In genomic region chr7:62877033-62877432, GRCm38 (mm10) we compare ENCODE assay signal across 8 mouse cellular contexts. TPM values are rescaled to one million over a fixed set of nuclear protein-coding genes. Genes with fewer than 3 reads are reported as not detected.
DNase-seq lines count a peak whose midpoint lies in the region; ATAC-seq and TF ChIP-seq lines count a peak whose summit lies in the region.

No protein-coding gene starts in this region.

- H3K27ac ChIP-seq in lung, postnatal 0 days (ENCODE audit: low read length), result no peak overlapping the region

- H3K9ac ChIP-seq in lung, postnatal 0 days (replicated peaks; ENCODE audit: low read depth), result no peak overlapping the region

- no peak for TF ChIP-seq EP300 in lung, postnatal 0 days (IDR thresholded peaks at IDR 0.05)

- no peak overlapping the region for H3K4me2 ChIP-seq in lung, postnatal 0 days (replicated peaks; ENCODE audit: low read depth, low read length)

- ATAC-seq in lung, postnatal 0 days, result no peak

- no peaks in the 10 kb centered on the region for H3K36me3 ChIP-seq in lung, postnatal 0 days (ENCODE audit: insufficient read depth, low read length)

- H3K4me1 ChIP-seq in lung, postnatal 0 days (ENCODE audit: insufficient read depth, low read depth, low read length), result no peaks in the 10 kb centered on the region

- DNase-seq in adrenal gland, adult (ENCODE audit: inconsistent age in 2 of 2, low spot score in 1 of 2), result peak; percentile 3 to 34
- DNase-seq in adrenal gland, adult 18-20 months (ENCODE audit: low spot score in 2 of 2), result no peak
- DNase-seq in lung, postnatal 0 days (ENCODE audit: low spot score), result peak; percentile 39
- DNase-seq in lung, postnatal 4 days, result no peak
- DNase-seq in embryo, embryonic 10 days (ENCODE audit: low spot score), result peak; percentile 73
- peak; percentile 25 to 48 for DNase-seq in kidney, postnatal 36 days
- DNase-seq in retina, postnatal 1 day, result peak; percentile 77
- no peak for DNase-seq in ovary, postnatal 14 days (ENCODE audit: low spot score)

- no peaks in the 10 kb centered on the region for H3K27me3 ChIP-seq in lung, postnatal 0 days (replicated peaks; ENCODE audit: insufficient read depth, low read length)

- no peak overlapping the region for H3K4me3 ChIP-seq in lung, postnatal 0 days (ENCODE audit: low read depth, low read length)

- no peak; the same call in 1 of the 2 replicates for TF ChIP-seq CTCF in lung, postnatal 0 days (IDR thresholded peaks at IDR 0.05)

- 17% methylated on average over 1 of the region's 1 CpGs for WGBS in lung, postnatal 0 days

- no peaks in the 10 kb centered on the region for H3K9me3 ChIP-seq in lung, postnatal 0 days (ENCODE audit: low read length)

RNA-seq across cellular contexts. Expression of gene A26c2, which starts 53.6 kb away (rescaled TPM):
- not detected for total RNA-seq in adrenal gland, adult 18-20 months (2021)
- not detected in 2 replicates for polyA plus RNA-seq in lung, postnatal 0 days (2015; fragmentation: Nextera tagmentation; extraction: Ambion mirVana)

Comparison
In these comparisons a context has a peak if more than half of its experiments do, and no peak if none do; other contexts are left out.
1. DNase-seq: peak in adrenal gland, adult (2 of 2), lung, postnatal 0 days (single experiment), embryo, embryonic 10 days (single experiment), kidney, postnatal 36 days (2 of 2) and retina, postnatal 1 day (single experiment); none in adrenal gland, adult 18-20 months (0 of 2), lung, postnatal 4 days (0 of 2) and ovary, postnatal 14 days (single experiment).